Mouse (Mus musculus): ENCODE measurements at regions not wholly inside any gene's neighbourhood (a gene's known extent, or its start where the extent isn't known, plus 50 kb on each side); places are given as distances from the start of the nearest gene placed in this dataset.

DNA sequence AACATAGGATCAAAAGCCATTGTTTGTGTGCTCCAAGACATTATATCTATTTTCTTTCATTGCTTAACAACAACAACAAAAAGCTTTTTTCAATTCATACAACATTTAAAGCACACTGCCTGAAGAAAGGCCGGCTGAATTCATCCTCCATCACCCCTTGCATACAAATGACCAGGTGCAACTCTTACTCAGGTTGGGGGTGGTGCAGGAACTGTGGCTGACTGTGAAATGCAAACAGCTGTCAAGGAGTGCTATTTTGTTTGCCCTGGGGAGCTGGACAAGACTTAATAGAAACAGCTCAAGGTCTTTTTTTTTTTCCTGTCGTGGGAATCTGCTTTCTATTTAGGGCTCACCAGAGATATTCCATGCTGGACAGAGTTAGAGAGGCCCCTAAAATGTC lies 406.6 kb upstream of the Cldn34d start:
- Histone ChIP-seq H3K27me3 (ENCODE audit: control insufficient read depth, insufficient read depth, low read length) (no peaks in the 10 kb centered on the region), H3K9ac (ENCODE audit: low read depth, low read length) (no peak overlapping the region), H3K27ac (no peak overlapping the region), H3K79me2 (replicated peaks; ENCODE audit: control insufficient read depth, insufficient read depth, low read length) (no peaks in the 10 kb centered on the region), H3K4me3 (no peak overlapping the region), H3K36me3 (ENCODE audit: control insufficient read depth, insufficient read depth, low read length) (no peaks in the 10 kb centered on the region), H3K4me1 (ENCODE audit: control insufficient read depth, insufficient read depth, low read length) (no peaks in the 10 kb centered on the region)
- intact Hi-C loops (cut with DNase I) = no loop called here
- DNase-seq = no peak
- TF ChIP-seq POLR2A (IDR thresholded peaks at IDR 0.05; ENCODE audit: insufficient read depth, low read depth, low read length) (no peak), CTCF (IDR thresholded peaks at IDR 0.05) (no peak), EP300 (IDR thresholded peaks at IDR 0.05; ENCODE audit: insufficient read depth, low read depth, low read length) (no peak)
- WGBS = 8% methylated on average over 2 of the region's 2 CpGs

- intact Hi-C loops (cut with DNase I) = no loop called here
Measured at GRCm38 (mm10) chrX:77013890-77014289, 411.2 kb upstream of the Cldn34d start.

GRCm38 (mm10) chrX:77050401-77051381 lies 448.0 kb upstream of the Cldn34d start:
- Histone ChIP-seq H3K36me3 (ENCODE audit: control insufficient read depth, insufficient read depth, low read length) (no peaks in the 10 kb centered on the region), H3K9ac (ENCODE audit: low read depth, low read length) (no peak overlapping the region), H3K4me1 (ENCODE audit: control insufficient read depth, insufficient read depth, low read length) (no peaks in the 10 kb centered on the region), H3K27ac (no peak overlapping the region), H3K4me3 (no peak overlapping the region), H3K27me3 (ENCODE audit: control insufficient read depth, insufficient read depth, low read length) (no peaks in the 10 kb centered on the region), H3K79me2 (replicated peaks; ENCODE audit: control insufficient read depth, insufficient read depth, low read length) (no peaks in the 10 kb centered on the region)
- WGBS = 39% methylated on average over 5 of the region's 5 CpGs
- DNase-seq = peak in 1 of 2 experiments; percentile 13
- intact Hi-C loops (cut with DNase I) = no loop called here
- TF ChIP-seq CTCF (IDR thresholded peaks at IDR 0.05) (no peak), EP300 (IDR thresholded peaks at IDR 0.05; ENCODE audit: insufficient read depth, low read depth, low read length) (no peak), POLR2A (IDR thresholded peaks at IDR 0.05; ENCODE audit: insufficient read depth, low read depth, low read length) (no peak)

More at GRCm38 (mm10) chrX:77013890-77014289, 411.2 kb upstream of the Cldn34d start:
- no peaks in the 10 kb centered on the region for H3K79me2 ChIP-seq (replicated peaks; ENCODE audit: control insufficient read depth, insufficient read depth, low read length)
- H3K4me1 ChIP-seq (ENCODE audit: control insufficient read depth, insufficient read depth, low read length) = no peaks in the 10 kb centered on the region
- no peaks in the 10 kb centered on the region for H3K36me3 ChIP-seq (ENCODE audit: control insufficient read depth, insufficient read depth, low read length)
- H3K27me3 ChIP-seq (ENCODE audit: control insufficient read depth, insufficient read depth, low read length) = no peaks in the 10 kb centered on the region
- H3K9ac ChIP-seq (ENCODE audit: low read depth, low read length) = no peak overlapping the region
- no peak overlapping the region for H3K27ac ChIP-seq
- DNase-seq = no peak
- no peak overlapping the region for H3K4me3 ChIP-seq
- 75% methylated on average over 1 of the region's 1 CpGs for WGBS
- no peak for TF ChIP-seq EP300 (IDR thresholded peaks at IDR 0.05; ENCODE audit: insufficient read depth, low read depth, low read length)
- no peak for TF ChIP-seq CTCF (IDR thresholded peaks at IDR 0.05)
- TF ChIP-seq POLR2A (IDR thresholded peaks at IDR 0.05; ENCODE audit: insufficient read depth, low read depth, low read length) = no peak

DNA sequence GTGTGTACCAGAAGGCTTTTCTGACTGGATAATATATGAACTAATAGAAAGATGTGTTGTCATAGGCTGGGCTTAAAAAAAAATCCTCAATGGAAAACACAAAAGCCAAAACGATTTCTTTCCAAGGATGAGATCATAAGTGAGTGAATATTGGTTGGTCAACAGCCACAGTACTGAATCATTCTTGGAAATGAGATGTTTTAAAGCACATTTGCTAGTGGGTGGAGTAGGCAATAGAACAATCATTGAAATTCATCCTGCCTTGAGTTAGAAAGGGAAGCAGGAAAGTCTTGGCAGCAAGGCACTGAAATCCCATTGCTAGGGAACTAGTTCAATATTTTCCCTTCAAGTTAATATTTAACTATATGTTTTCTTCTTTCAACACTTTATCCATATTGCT lies 449.3 kb upstream of the Cldn34d start:
- H3K27me3 ChIP-seq (ENCODE audit: control insufficient read depth, insufficient read depth, low read length) = no peaks in the 10 kb centered on the region
- TF ChIP-seq POLR2A (IDR thresholded peaks at IDR 0.05; ENCODE audit: insufficient read depth, low read depth, low read length) (no peak), CTCF (IDR thresholded peaks at IDR 0.05) (no peak), EP300 (IDR thresholded peaks at IDR 0.05; ENCODE audit: insufficient read depth, low read depth, low read length) (no peak)
- DNase-seq = no peak
- no peaks in the 10 kb centered on the region for H3K36me3 ChIP-seq (ENCODE audit: control insufficient read depth, insufficient read depth, low read length)
- H3K9ac ChIP-seq (ENCODE audit: low read depth, low read length) = no peak overlapping the region
- intact Hi-C loops (cut with DNase I) = no loop called here
- H3K4me3 ChIP-seq = no peak overlapping the region
- no peak overlapping the region for H3K27ac ChIP-seq
- H3K4me1 ChIP-seq (ENCODE audit: control insufficient read depth, insufficient read depth, low read length) = no peaks in the 10 kb centered on the region
- H3K79me2 ChIP-seq (replicated peaks; ENCODE audit: control insufficient read depth, insufficient read depth, low read length) = no peaks in the 10 kb centered on the region
- 33% methylated on average over 1 of the region's 1 CpGs for WGBS

- H3K4me1 ChIP-seq (ENCODE audit: control insufficient read depth, insufficient read depth, low read length) = no peaks in the 10 kb centered on the region
- H3K27me3 ChIP-seq (ENCODE audit: control insufficient read depth, insufficient read depth, low read length) = no peaks in the 10 kb centered on the region
- 78% methylated on average over 4 of the region's 4 CpGs for WGBS
- H3K79me2 ChIP-seq (replicated peaks; ENCODE audit: control insufficient read depth, insufficient read depth, low read length) = no peaks in the 10 kb centered on the region
- DNase-seq = no peak
- intact Hi-C loops (cut with DNase I) = no loop called here
- no peak overlapping the region for H3K4me3 ChIP-seq
- no peaks in the 10 kb centered on the region for H3K36me3 ChIP-seq (ENCODE audit: control insufficient read depth, insufficient read depth, low read length)
- TF ChIP-seq EP300 (IDR thresholded peaks at IDR 0.05; ENCODE audit: insufficient read depth, low read depth, low read length) (no peak), CTCF (IDR thresholded peaks at IDR 0.05) (no peak), POLR2A (IDR thresholded peaks at IDR 0.05; ENCODE audit: insufficient read depth, low read depth, low read length) (no peak)
- no peak overlapping the region for H3K9ac ChIP-seq (ENCODE audit: low read depth, low read length)
- no peak overlapping the region for H3K27ac ChIP-seq
Measured at GRCm38 (mm10) chrX:77079776-77080175, 431.0 kb upstream of the Tbl1x start.

DNA sequence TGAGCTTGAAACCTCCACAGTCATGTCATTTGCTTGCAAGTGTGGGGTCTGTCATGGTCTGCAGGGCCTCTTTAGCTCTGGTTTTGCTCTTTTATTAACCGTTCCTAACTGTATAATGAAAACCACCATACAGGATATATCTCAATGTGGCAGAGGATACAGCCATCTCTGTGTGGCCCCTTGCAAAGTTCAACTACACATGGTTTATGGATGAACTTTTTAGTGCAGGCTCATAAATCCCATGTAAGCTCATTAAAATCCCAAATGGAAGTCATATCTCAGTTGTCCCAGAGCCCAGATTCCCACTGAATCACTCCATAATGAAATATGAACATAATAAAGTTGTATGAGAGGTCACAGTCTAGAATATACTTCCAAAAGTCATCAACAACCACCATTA lies 428.1 kb upstream of the Tbl1x start:
- no peak overlapping the region for H3K9ac ChIP-seq (ENCODE audit: low read depth, low read length)
- no peaks in the 10 kb centered on the region for H3K4me1 ChIP-seq (ENCODE audit: control insufficient read depth, insufficient read depth, low read length)
- TF ChIP-seq CTCF (IDR thresholded peaks at IDR 0.05) (no peak), POLR2A (IDR thresholded peaks at IDR 0.05; ENCODE audit: insufficient read depth, low read depth, low read length) (no peak), EP300 (IDR thresholded peaks at IDR 0.05; ENCODE audit: insufficient read depth, low read depth, low read length) (no peak)
- 88% methylated on average over 1 of the region's 1 CpGs for WGBS
- no peaks in the 10 kb centered on the region for H3K27me3 ChIP-seq (ENCODE audit: control insufficient read depth, insufficient read depth, low read length)
- no peaks in the 10 kb centered on the region for H3K79me2 ChIP-seq (replicated peaks; ENCODE audit: control insufficient read depth, insufficient read depth, low read length)
- no peak overlapping the region for H3K4me3 ChIP-seq
- H3K36me3 ChIP-seq (ENCODE audit: control insufficient read depth, insufficient read depth, low read length) = no peaks in the 10 kb centered on the region
- DNase-seq = no peak
- intact Hi-C loops (cut with DNase I) = no loop called here
- no peak overlapping the region for H3K27ac ChIP-seq

All from heart, adult 2 months (tissue).